Mouse (Mus musculus) hindbrain, embryonic 16.5 days (tissue): Measurements from ENCODE around the gene Itgb2. TPM values are rescaled to one million over a fixed set of nuclear protein-coding genes. Genes with fewer than 3 reads are reported as not detected.
A peak's percentile ranks its signal among the peaks of the same experiment; 100 is the strongest.

ENCODE experiments used
- ATAC-seq: fragments of 200-750 bp; cut with Nextera tagmentation; 2 replicates; pipeline ENCODE4 v1.8.0; 2017; ENCODE audit warnings: moderate TSS enrichment, moderate library complexity
- H3K27ac ChIP-seq: fragments of 300-500 bp; sonication (generic); 2 replicates; pipeline ENCODE4 v1.5.1; 2014; ENCODE audit warnings: low read depth, mild to moderate bottlenecking, control low read depth, low read length, moderate library complexity
- H3K27me3 ChIP-seq: fragments of 300-500 bp; sonication (generic); replicated peaks from 2 replicates; pipeline ENCODE4 v1.6.1; 2014; ENCODE audit warnings: low read length; ENCODE audit not compliant: control insufficient read depth, insufficient read depth
- H3K36me3 ChIP-seq: fragments of 300-500 bp; sonication (generic); 2 replicates; pipeline ENCODE4 v1.6.1; 2014; ENCODE audit warnings: mild to moderate bottlenecking, low read length, moderate library complexity, mixed read lengths; ENCODE audit not compliant: control insufficient read depth, insufficient read depth
- H3K4me1 ChIP-seq: fragments of 300-500 bp; sonication (generic); 2 replicates; pipeline ENCODE4 v1.6.1; 2014; ENCODE audit warnings: low read depth, low read length; ENCODE audit not compliant: control insufficient read depth, insufficient read depth
- H3K4me2 ChIP-seq: fragments of 300-500 bp; sonication (generic); 2 replicates; pipeline ENCODE4 v1.6.1; 2014; ENCODE audit warnings: mild to moderate bottlenecking, low read length, control low read depth, moderate library complexity
- H3K4me3 ChIP-seq: fragments of 300-500 bp; sonication (generic); 2 replicates; pipeline ENCODE4 v1.5.1; 2014; ENCODE audit warnings: mild to moderate bottlenecking, low read length, control low read depth, moderate library complexity
- H3K9ac ChIP-seq: fragments of 300-500 bp; sonication (generic); 2 replicates; pipeline ENCODE4 v1.6.1; 2014; ENCODE audit warnings: low read depth, mild to moderate bottlenecking, control low read depth, low read length, moderate library complexity
- H3K9me3 ChIP-seq: fragments of 300-500 bp; sonication (generic); 2 replicates; pipeline ENCODE4 v1.6.1; 2014; ENCODE audit warnings: mild to moderate bottlenecking, low read length, moderate library complexity; ENCODE audit not compliant: control insufficient read depth
- WGBS: fragments of 180-500 bp; shearing (Covaris S2); extraction: QIAGEN DNeasy Blood & Tissue Kit; methylation state at CpG from one replicate; pipeline ENCODE4 v1.1.7; 2014; 5-methylcytosine and 5-hydroxymethylcytosine counted together
- polyA plus RNA-seq: library from polyadenylated mRNA; unstranded; fragments of >200 nt; fragmentation: Nextera tagmentation; extraction: Ambion mirVana; gene quantifications from 2 replicates; pipeline ENCODE4 v1.2.1, GENCODE M21; 2015

Itgb2 gene
- polyA plus RNA-seq, 1 experiment from 2014 or later: 1.1 TPM

DNA sequence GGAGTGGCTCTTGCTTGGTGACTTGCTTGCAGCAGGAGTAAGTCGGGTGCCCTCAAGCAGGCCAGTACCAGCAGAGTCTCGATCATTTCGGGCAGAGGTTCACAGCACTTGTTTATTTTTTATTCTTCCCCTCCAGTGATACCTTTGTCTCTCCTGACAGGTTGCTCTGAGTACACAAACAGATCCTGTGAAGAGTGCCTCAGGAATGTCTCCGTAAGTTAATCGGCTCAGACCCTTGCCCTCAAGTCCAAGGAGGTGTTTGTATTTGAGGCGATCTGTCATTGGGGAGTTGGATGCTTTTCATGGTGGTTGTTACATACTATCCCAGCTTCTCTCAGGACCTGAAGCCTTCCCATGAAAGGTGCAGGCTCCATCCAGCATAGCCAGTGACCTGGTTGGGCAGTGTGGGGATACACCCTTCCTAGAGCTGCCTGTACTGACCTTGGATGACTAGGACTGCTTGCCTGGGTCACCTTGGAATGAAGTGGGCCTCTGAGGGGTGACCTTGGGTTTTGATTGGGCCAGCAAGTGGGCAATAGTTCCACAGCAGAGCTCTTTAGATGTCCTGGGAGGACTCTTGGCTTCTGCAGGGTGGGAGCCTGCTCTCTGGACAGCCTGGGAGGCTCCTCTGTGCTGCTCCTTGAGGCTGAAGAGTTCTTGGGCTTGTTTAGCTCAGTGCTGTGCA is 57.2 kb downstream of the Itgb2 start:
- no peak overlapping the region for H3K4me3 ChIP-seq
- H3K9ac ChIP-seq: no peak overlapping the region
- no peaks in the 10 kb centered on the region for H3K27me3 ChIP-seq
- H3K36me3 ChIP-seq: peaks cover 12% of the 10 kb centered on the region; the same call in 1 of the 2 replicates
- H3K4me1 ChIP-seq: peaks cover 14% of the 10 kb centered on the region
- ATAC-seq: no peak
- WGBS: 96% methylated on average over 6 of the region's 6 CpGs
- no peak overlapping the region for H3K27ac ChIP-seq
- H3K9me3 ChIP-seq: no peaks in the 10 kb centered on the region
- H3K4me2 ChIP-seq: no peak overlapping the region

- no peak overlapping the region for H3K9ac ChIP-seq
- no peaks in the 10 kb centered on the region for H3K9me3 ChIP-seq
- H3K27me3 ChIP-seq: no peaks in the 10 kb centered on the region
- 93% methylated on average over 2 of the region's 2 CpGs for WGBS
- peak overlapping the region; percentile 14; the same call in 1 of the 2 replicates for H3K27ac ChIP-seq
- H3K4me3 ChIP-seq: no peak overlapping the region
- H3K36me3 ChIP-seq: peaks cover 17% of the 10 kb centered on the region; the same call in 1 of the 2 replicates
- no peak overlapping the region for H3K4me2 ChIP-seq
- peaks cover 6% of the 10 kb centered on the region for H3K4me1 ChIP-seq
- no peak for ATAC-seq
Observed at GRCm38 (mm10) chr10:77588036-77588435, 58.0 kb downstream of the Itgb2 start.

- H3K4me1 ChIP-seq: no peaks in the 10 kb centered on the region
- no peaks in the 10 kb centered on the region for H3K9me3 ChIP-seq
- H3K36me3 ChIP-seq: peaks cover 28% of the 10 kb centered on the region
- no peak overlapping the region for H3K4me3 ChIP-seq
- H3K27ac ChIP-seq: peak overlapping the region; percentile 42; the same call in 1 of the 2 replicates
- H3K27me3 ChIP-seq: no peaks in the 10 kb centered on the region
- H3K9ac ChIP-seq: no peak overlapping the region; the same call in 1 of the 2 replicates
- 77% methylated on average over 7 of the region's 7 CpGs for WGBS
- 0 out of 2 replicates have a peak, but pooled peaks have one; percentile 13 for ATAC-seq
- no peak overlapping the region for H3K4me2 ChIP-seq
Observed at GRCm38 (mm10) chr10:77589117-77589516, 59.1 kb downstream of the Itgb2 start.

DNA sequence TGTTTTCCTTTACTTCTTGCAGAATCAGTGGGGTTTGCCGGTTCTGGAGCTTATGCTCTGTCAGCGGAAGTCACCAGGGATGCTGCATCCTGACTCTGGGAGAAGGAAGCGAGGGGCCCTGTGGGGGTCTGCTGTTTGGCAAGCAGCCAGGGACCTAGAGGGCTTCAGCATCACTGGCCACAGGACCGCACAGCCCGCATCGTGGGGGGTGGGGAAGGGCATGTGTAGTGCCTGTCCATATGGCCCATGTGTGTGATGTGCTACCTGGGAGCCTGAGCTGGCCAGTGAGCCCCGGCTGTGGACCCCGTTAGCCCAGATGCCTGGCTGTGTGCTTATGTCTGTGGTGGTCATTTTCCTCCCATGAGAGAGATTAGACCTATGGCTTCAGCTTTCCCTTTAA is 59.7 kb downstream of the Itgb2 start:
- Histone ChIP-seq H3K9me3 (no peaks in the 10 kb centered on the region), H3K4me1 (no peaks in the 10 kb centered on the region), H3K4me2 (no peak overlapping the region), H3K27ac (no peak overlapping the region; the same call in 1 of the 2 replicates), H3K27me3 (no peaks in the 10 kb centered on the region), H3K4me3 (no peak overlapping the region), H3K9ac (no peak overlapping the region), H3K36me3 (peaks cover 33% of the 10 kb centered on the region)
- WGBS: 63% methylated on average over 8 of the region's 8 CpGs
- ATAC-seq: no peak

- no peak overlapping the region for H3K9ac ChIP-seq
- 41% methylated on average over 6 of the region's 6 CpGs for WGBS
- peak; percentile 5; the same call in 1 of the 2 replicates for ATAC-seq
- no peak overlapping the region for H3K27ac ChIP-seq
- no peaks in the 10 kb centered on the region for H3K9me3 ChIP-seq
- H3K4me1 ChIP-seq: no peaks in the 10 kb centered on the region
- peaks cover 37% of the 10 kb centered on the region for H3K36me3 ChIP-seq
- H3K4me3 ChIP-seq: no peak overlapping the region
- no peak overlapping the region for H3K4me2 ChIP-seq
- no peaks in the 10 kb centered on the region for H3K27me3 ChIP-seq
Observed at GRCm38 (mm10) chr10:77590812-77591211, 60.8 kb downstream of the Itgb2 start.

- Histone ChIP-seq H3K27ac (no peak overlapping the region), H3K4me2 (no peak overlapping the region), H3K9me3 (no peaks in the 10 kb centered on the region), H3K36me3 (peaks cover 38% of the 10 kb centered on the region), H3K4me1 (no peaks in the 10 kb centered on the region), H3K4me3 (no peak overlapping the region), H3K9ac (no peak overlapping the region), H3K27me3 (no peaks in the 10 kb centered on the region)
- 75% methylated on average over 6 of the region's 6 CpGs for WGBS
- no peak for ATAC-seq
Observed at GRCm38 (mm10) chr10:77591546-77591945, 61.5 kb downstream of the Itgb2 start.

DNA sequence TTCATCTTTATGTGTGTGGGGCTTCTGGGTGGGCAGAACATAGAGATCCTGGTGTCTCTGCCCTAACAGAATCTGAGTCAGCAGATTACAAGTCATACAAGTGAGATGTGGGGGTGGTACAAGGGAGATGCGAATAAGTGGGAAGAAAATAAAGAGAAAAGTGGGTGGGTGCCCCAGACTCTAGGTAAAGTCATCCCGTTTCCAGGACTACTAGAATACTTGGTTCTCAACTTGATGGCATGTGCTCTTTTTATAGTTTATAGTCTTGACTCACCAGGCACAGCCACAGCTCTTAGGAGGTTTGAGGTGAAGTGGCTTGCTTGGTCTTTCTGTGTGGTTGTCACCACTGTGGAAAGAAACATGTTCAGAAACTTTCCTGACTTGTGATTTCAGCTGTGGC is 66.0 kb downstream of the Itgb2 start:
- peaks cover 50% of the 10 kb centered on the region for H3K36me3 ChIP-seq
- no peaks in the 10 kb centered on the region for H3K27me3 ChIP-seq
- no peak overlapping the region for H3K4me3 ChIP-seq
- no peak overlapping the region for H3K9ac ChIP-seq
- WGBS: 98% methylated on average over 2 of the region's 2 CpGs
- ATAC-seq: no peak
- no peaks in the 10 kb centered on the region for H3K9me3 ChIP-seq
- H3K27ac ChIP-seq: no peak overlapping the region
- no peak overlapping the region for H3K4me2 ChIP-seq
- no peaks in the 10 kb centered on the region for H3K4me1 ChIP-seq

DNA sequence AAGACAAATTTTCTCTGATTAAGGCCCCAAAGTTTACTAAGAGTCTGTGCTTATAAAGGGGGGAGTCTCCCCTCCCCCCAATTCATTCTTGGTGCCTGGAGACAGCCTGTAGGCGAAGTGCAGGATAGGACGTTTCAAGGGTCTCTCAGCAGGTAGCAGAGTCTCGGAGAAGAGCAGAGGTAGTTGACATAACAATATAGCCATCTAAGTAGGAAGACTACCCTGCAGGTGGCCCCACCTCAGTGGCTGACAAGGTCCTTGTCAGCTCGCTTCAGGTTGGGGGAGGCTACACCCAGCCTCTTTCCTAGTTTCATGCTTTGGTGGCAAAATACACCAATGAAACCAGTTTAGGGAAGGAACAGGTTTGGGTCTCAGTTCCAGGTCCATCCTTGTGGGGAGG is 73.0 kb downstream of the Itgb2 start:
- H3K9ac ChIP-seq: no peak overlapping the region
- peaks cover 2% of the 10 kb centered on the region; the same call in 1 of the 2 replicates for H3K9me3 ChIP-seq
- WGBS: 49% methylated on average over 4 of the region's 4 CpGs
- no peak overlapping the region for H3K4me2 ChIP-seq
- H3K27ac ChIP-seq: no peak overlapping the region
- peaks cover 9% of the 10 kb centered on the region for H3K36me3 ChIP-seq
- H3K4me3 ChIP-seq: no peak overlapping the region
- H3K4me1 ChIP-seq: peaks cover 12% of the 10 kb centered on the region
- H3K27me3 ChIP-seq: no peaks in the 10 kb centered on the region
- no peak for ATAC-seq

DNA sequence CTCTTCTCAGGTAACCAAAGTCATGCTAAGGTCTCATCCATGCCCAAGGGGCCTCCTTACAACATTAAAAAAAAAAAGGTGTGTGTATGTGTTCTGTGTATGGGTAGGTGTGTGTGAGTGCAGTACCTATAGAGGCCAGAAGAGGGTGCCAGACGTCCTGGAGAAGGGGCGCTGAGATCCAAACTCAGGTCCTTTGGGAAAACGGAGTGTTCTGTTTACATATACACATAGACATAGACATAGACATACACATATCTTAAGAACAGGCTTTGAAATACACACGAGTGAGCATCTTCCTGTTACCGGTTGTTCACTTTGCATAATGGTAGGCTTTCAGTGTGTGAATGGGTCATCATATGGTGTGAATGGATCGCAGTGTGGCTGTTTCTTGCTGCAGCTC is 74.1 kb downstream of the Itgb2 start:
- no peak for ATAC-seq
- no peaks in the 10 kb centered on the region for H3K27me3 ChIP-seq
- peaks cover 12% of the 10 kb centered on the region for H3K4me1 ChIP-seq
- no peak overlapping the region for H3K4me3 ChIP-seq
- no peak overlapping the region for H3K27ac ChIP-seq
- H3K9me3 ChIP-seq: peaks cover 2% of the 10 kb centered on the region; the same call in 1 of the 2 replicates
- no peak overlapping the region for H3K9ac ChIP-seq
- 90% methylated on average over 6 of the region's 6 CpGs for WGBS
- H3K4me2 ChIP-seq: no peak overlapping the region
- H3K36me3 ChIP-seq: no peaks in the 10 kb centered on the region
